ENCODE assay signal across 15 mouse cellular contexts in the genomic region with DNA sequence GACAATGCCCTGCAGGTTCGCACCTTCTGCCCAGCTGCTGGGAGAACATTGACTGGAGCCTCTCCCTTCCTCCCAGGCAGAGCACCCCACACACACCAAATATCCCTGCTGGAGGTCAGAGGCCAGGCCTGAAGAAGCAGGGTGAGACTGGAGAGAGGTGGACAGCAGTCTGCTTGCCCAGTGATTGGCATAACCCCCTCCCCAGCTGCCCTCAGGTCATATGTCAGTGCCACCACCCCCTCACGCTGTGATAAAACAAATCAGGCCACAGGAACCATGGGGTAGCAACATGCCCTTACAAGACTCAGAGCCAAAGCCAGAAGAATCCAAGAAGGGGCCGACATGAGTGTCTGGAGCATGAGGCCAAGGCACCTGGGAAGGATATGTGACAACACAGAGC. TPM values are rescaled to one million over a fixed set of nuclear protein-coding genes. Genes with fewer than 3 reads are reported as not detected.
DNase-seq lines count a peak whose midpoint lies in the region; ATAC-seq and TF ChIP-seq lines count a peak whose summit lies in the region.
"Had no signal": no experiment of that assay in that cellular context is flagged by ENCODE, and none has a peak within 500 bp of the region (broad histone marks: within the 10 kb centered on the region; RNA-seq: fewer than 3 reads in every experiment).

No protein-coding gene starts in this region.

- intact Hi-C loops in heart, postnatal 36 days (cut with DNase I), result no loop called here

- WGBS in heart, embryonic 11.5 days (ENCODE audit: insufficient replicate concordance), result 71% methylated on average over 3 of the region's 3 CpGs
- 59% methylated on average over 3 of the region's 3 CpGs for WGBS in kidney, embryonic 16.5 days
- WGBS in embryonic facial prominence, embryonic 15.5 days, result 59% methylated on average over 3 of the region's 3 CpGs
- WGBS in limb, embryonic 14.5 days, result 83% methylated on average over 3 of the region's 3 CpGs

- H3K27me3 ChIP-seq in heart, embryonic 11.5 days (ENCODE audit: control insufficient read depth, insufficient read depth, low read length), result no peaks in the 10 kb centered on the region
- H3K27me3 ChIP-seq in kidney, embryonic 16.5 days (ENCODE audit: insufficient read depth, low read length), result no peaks in the 10 kb centered on the region
- no peaks in the 10 kb centered on the region for H3K27me3 ChIP-seq in embryonic facial prominence, embryonic 15.5 days
- H3K27me3 ChIP-seq in limb, embryonic 14.5 days (ENCODE audit: control insufficient read depth, insufficient read depth, low read length), result no peaks in the 10 kb centered on the region
- H3K27me3 ChIP-seq: CH12.LX had no signal

- peaks cover 52% of the 10 kb centered on the region for H3K4me1 ChIP-seq in heart, embryonic 11.5 days (ENCODE audit: control insufficient read depth, insufficient read depth, low read length)
- H3K4me1 ChIP-seq in kidney, embryonic 16.5 days (ENCODE audit: insufficient read depth, low read length), result peaks cover 36% of the 10 kb centered on the region
- H3K4me1 ChIP-seq in embryonic facial prominence, embryonic 15.5 days, result peaks cover 64% of the 10 kb centered on the region
- peaks cover 42% of the 10 kb centered on the region for H3K4me1 ChIP-seq in limb, embryonic 14.5 days (ENCODE audit: control insufficient read depth, insufficient read depth, low read length)

- H3K36me3 ChIP-seq in heart, embryonic 11.5 days (ENCODE audit: control insufficient read depth, insufficient read depth, low read length), result no peaks in the 10 kb centered on the region
- H3K36me3 ChIP-seq in kidney, embryonic 16.5 days (ENCODE audit: insufficient read depth, low read length), result no peaks in the 10 kb centered on the region
- no peaks in the 10 kb centered on the region for H3K36me3 ChIP-seq in embryonic facial prominence, embryonic 15.5 days
- H3K36me3 ChIP-seq in limb, embryonic 14.5 days (ENCODE audit: control insufficient read depth, insufficient read depth, low read length), result no peaks in the 10 kb centered on the region

- H3K9ac ChIP-seq in heart, embryonic 11.5 days (ENCODE audit: low read depth, low read length), result 0 out of 2 replicates have a peak overlapping the region, but pooled peaks have one; percentile 39
- H3K9ac ChIP-seq in kidney, embryonic 16.5 days (replicated peaks; ENCODE audit: low read length), result no peak overlapping the region
- H3K9ac ChIP-seq in embryonic facial prominence, embryonic 15.5 days, result no peak overlapping the region
- H3K9ac ChIP-seq in limb, embryonic 14.5 days (ENCODE audit: low read depth, low read length, severe bottlenecking), result 0 out of 2 replicates have a peak overlapping the region, but pooled peaks have one; percentile 28
- H3K9ac ChIP-seq: liver, postnatal 0 days had no signal

- H3K4me3 ChIP-seq in heart, embryonic 11.5 days (ENCODE audit: low read depth, low read length), result no peak overlapping the region
- H3K4me3 ChIP-seq in kidney, embryonic 16.5 days (ENCODE audit: low read length), result no peak overlapping the region
- no peak overlapping the region for H3K4me3 ChIP-seq in embryonic facial prominence, embryonic 15.5 days (replicated peaks)
- H3K4me3 ChIP-seq in limb, embryonic 14.5 days (replicated peaks; ENCODE audit: low read length), result no peak overlapping the region
- H3K4me3 ChIP-seq: midbrain, embryonic 10.5 days; myocyte had no signal

- H3K27ac ChIP-seq in heart, embryonic 11.5 days (ENCODE audit: low read depth, low read length), result peak overlapping the region; percentile 57
- peak overlapping the region; percentile 93; the same call in 1 of the 2 replicates for H3K27ac ChIP-seq in kidney, embryonic 16.5 days (ENCODE audit: low read length)
- H3K27ac ChIP-seq in embryonic facial prominence, embryonic 15.5 days (replicated peaks), result peak overlapping the region; percentile 80
- H3K27ac ChIP-seq in limb, embryonic 14.5 days (replicated peaks; ENCODE audit: low read depth, low read length), result peak overlapping the region; percentile 61; the same call in 1 of the 2 replicates
- H3K27ac ChIP-seq: midbrain, embryonic 10.5 days had no signal

- H3K4me2 ChIP-seq in heart, embryonic 11.5 days, result peak overlapping the region; percentile 6
- no peak overlapping the region for H3K4me2 ChIP-seq in kidney, embryonic 16.5 days (replicated peaks; ENCODE audit: low read depth, low read length)
- H3K4me2 ChIP-seq in embryonic facial prominence, embryonic 15.5 days (replicated peaks), result no peak overlapping the region
- H3K4me2 ChIP-seq in limb, embryonic 14.5 days (replicated peaks; ENCODE audit: low read depth, low read length, severe bottlenecking), result no peak overlapping the region

- no peak for ATAC-seq in heart, embryonic 11.5 days (replicated peaks; ENCODE audit: insufficient number of reproducible peaks, low FRiP score, low TSS enrichment)
- no peak for ATAC-seq in kidney, embryonic 16.5 days (ENCODE audit: low FRiP score, low TSS enrichment)
- no peak for ATAC-seq in embryonic facial prominence, embryonic 15.5 days (ENCODE audit: insufficient number of reproducible peaks, low FRiP score, low TSS enrichment, low read depth)
- ATAC-seq in limb, embryonic 14.5 days (ENCODE audit: low FRiP score, low read depth), result no peak
- ATAC-seq: liver, postnatal 0 days had no signal

- DNase-seq in heart, postnatal 36 days, result no peak
- no peak for DNase-seq in kidney, postnatal 25 days
- DNase-seq in limb, embryonic 14.5 days (ENCODE audit: low spot score), result no peak
- no peak for DNase-seq in right cerebral cortex, postnatal 36 days (ENCODE audit: low spot score in 2 of 2)
- no peak for DNase-seq in kidney, postnatal 10 days
- DNase-seq: kidney, adult 2 months; layer of hippocampus, adult 9-11 months; liver, postnatal 0 days had no signal

- TF ChIP-seq POLR2A in limb, embryonic 14.5 days (IDR thresholded peaks at IDR 0.05; ENCODE audit: borderline replicate concordance, extremely low read depth, insufficient read depth, insufficient read length), result no peak

- no peaks in the 10 kb centered on the region for H3K9me3 ChIP-seq in heart, embryonic 11.5 days (replicated peaks; ENCODE audit: control insufficient read depth, low read length)
- H3K9me3 ChIP-seq in kidney, embryonic 16.5 days (ENCODE audit: low read length), result no peaks in the 10 kb centered on the region
- H3K9me3 ChIP-seq in embryonic facial prominence, embryonic 15.5 days (replicated peaks), result no peaks in the 10 kb centered on the region
- H3K9me3 ChIP-seq in limb, embryonic 14.5 days (ENCODE audit: control insufficient read depth, low read length), result no peaks in the 10 kb centered on the region
- H3K9me3 ChIP-seq: midbrain, embryonic 10.5 days had no signal

RNA-seq across cellular contexts. Expression of gene Mtss1l, which starts 17.2 kb away (rescaled TPM):
- polyA plus RNA-seq in heart, embryonic 11.5 days (2014; fragmentation: Nextera tagmentation; extraction: Ambion mirVana), result 9.2 and 9.5 TPM in 2 replicates
- 10 to 100 TPM; 34.3 to 38.1 TPM for total RNA-seq in heart, postnatal 36 days (2021)
- polyA plus RNA-seq in kidney, embryonic 16.5 days (2015; fragmentation: Nextera tagmentation; extraction: Ambion mirVana), result 9.1 and 9.2 TPM in 2 replicates
- polyA plus RNA-seq in embryonic facial prominence, embryonic 15.5 days (2015; fragmentation: Nextera tagmentation; extraction: Ambion mirVana), result 13.8 and 15.8 TPM in 2 replicates
- polyA plus RNA-seq in limb, embryonic 14.5 days (2012; rRNA removed), result 78.7 and 115 TPM in 2 replicates
- polyA plus RNA-seq in limb, embryonic 14.5 days (2014; fragmentation: Nextera tagmentation; extraction: Ambion mirVana), result 19.1 and 28.0 TPM in 2 replicates
- total RNA-seq: granulocyte monocyte progenitor cell, adult 5-6 weeks had no signal

Comparison
In these comparisons a context has a peak if more than half of its experiments do, and no peak if none do; other contexts are left out.
1. H3K9ac ChIP-seq: peak in heart, embryonic 11.5 days (single experiment) and limb, embryonic 14.5 days (single experiment); none in kidney, embryonic 16.5 days (single experiment) and embryonic facial prominence, embryonic 15.5 days (single experiment).
2. Peak in every context shown above with its lines, with median percentiles within 50 percentile points of each other: H3K27ac ChIP-seq.